Mouse (Mus musculus) CH12.LX (cell line): ENCODE results near the gene Cobll1.

ENCODE experiments used
- CTCF ChIP-seq, 2 experiments: IDR thresholded peaks in 1 of 2; conservative IDR thresholded peaks in 1 of 2; 2 replicates each; pipeline ENCODE4 v1.5.1; 2011 to 2012; ENCODE audit warnings: low read depth in 2 of 2, low read length in 2 of 2, improper control_type of control experiment in 1 of 2, inconsistent platforms in 1 of 2, mild to moderate bottlenecking in 1 of 2, moderate library complexity in 1 of 2
- POLR2A ChIP-seq: IDR thresholded peaks from 2 replicates; pipeline ENCODE4 v1.6.1; 2011; ENCODE audit warnings: low read depth, mild to moderate bottlenecking, improper control_type of control experiment, low read length
- POLR2AphosphoS2 ChIP-seq: IDR thresholded peaks from 2 replicates; pipeline ENCODE4 v1.6.1; 2011; ENCODE audit warnings: low read depth, low read length, improper control_type of control experiment
- RAD21 ChIP-seq: IDR thresholded peaks from 2 replicates; pipeline ENCODE4 v1.6.1; 2011; ENCODE audit warnings: low read depth, mild to moderate bottlenecking, low read length, improper control_type of control experiment, moderate library complexity
- SMC3 ChIP-seq: IDR thresholded peaks from 2 replicates; pipeline ENCODE4 v1.6.1; 2011; ENCODE audit warnings: low read depth, low read length, improper control_type of control experiment
- ZC3H11A ChIP-seq: IDR thresholded peaks from 2 replicates; pipeline ENCODE4 v1.6.1; 2012; ENCODE audit warnings: low read depth, mild to moderate bottlenecking, inconsistent platforms, low read length, improper control_type of control experiment

DNA sequence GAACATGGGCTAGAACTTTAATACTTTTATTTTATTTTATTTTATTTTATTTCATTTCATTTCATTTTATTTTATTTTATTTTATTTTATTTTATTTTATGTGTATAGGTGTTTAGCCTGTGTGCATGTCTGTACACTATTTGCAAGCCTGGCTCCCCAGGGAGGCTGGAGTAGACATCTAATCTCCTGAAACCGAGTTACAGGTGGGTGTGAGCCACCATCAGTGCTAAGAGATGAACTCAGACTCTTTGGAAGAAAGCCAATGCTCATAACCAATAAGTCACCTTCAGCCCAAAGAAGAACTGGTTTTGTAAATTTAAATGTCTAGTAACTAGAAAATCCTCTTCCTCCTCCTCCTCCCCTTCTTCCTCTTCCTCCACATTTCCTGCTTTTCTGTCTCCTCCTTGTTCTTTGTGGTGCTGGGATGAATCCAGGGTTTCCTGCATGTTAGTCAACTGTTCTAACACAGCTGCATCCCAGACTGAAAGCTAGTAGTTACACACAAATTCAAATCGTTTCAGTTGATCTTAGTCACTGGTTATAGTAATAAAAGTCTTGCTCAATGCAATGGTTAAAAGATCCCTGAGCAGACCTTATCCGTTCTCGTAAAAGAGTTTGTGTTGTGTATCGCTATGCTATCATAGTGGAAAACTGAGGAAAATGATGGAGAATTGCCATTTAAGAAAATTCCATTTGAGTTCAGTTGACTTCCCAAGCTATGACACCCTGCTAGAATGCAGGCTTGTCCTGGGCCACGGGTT is 17.5 kb upstream of the Cobll1 start:
- no peak for TF ChIP-seq CTCF (conservative IDR thresholded peaks at IDR 0.05 in 1 of 2, IDR thresholded peaks at IDR 0.05 in 1 of 2; ENCODE audit: low read depth in 2 of 2, low read length in 2 of 2)
- TF ChIP-seq SMC3 = no peak
- TF ChIP-seq POLR2AphosphoS2 = no peak
- no peak for TF ChIP-seq ZC3H11A
- TF ChIP-seq POLR2A = no peak
- no peak for TF ChIP-seq RAD21
